Mouse (Mus musculus): ENCODE data around the gene Nol4l. TPM values are rescaled to one million over a fixed set of nuclear protein-coding genes. Genes with fewer than 3 reads are reported as not detected.

The Nol4l gene
- polyA plus RNA-seq (2012; rRNA removed): 3.7 and 5.8 TPM in 2 replicates

DNA sequence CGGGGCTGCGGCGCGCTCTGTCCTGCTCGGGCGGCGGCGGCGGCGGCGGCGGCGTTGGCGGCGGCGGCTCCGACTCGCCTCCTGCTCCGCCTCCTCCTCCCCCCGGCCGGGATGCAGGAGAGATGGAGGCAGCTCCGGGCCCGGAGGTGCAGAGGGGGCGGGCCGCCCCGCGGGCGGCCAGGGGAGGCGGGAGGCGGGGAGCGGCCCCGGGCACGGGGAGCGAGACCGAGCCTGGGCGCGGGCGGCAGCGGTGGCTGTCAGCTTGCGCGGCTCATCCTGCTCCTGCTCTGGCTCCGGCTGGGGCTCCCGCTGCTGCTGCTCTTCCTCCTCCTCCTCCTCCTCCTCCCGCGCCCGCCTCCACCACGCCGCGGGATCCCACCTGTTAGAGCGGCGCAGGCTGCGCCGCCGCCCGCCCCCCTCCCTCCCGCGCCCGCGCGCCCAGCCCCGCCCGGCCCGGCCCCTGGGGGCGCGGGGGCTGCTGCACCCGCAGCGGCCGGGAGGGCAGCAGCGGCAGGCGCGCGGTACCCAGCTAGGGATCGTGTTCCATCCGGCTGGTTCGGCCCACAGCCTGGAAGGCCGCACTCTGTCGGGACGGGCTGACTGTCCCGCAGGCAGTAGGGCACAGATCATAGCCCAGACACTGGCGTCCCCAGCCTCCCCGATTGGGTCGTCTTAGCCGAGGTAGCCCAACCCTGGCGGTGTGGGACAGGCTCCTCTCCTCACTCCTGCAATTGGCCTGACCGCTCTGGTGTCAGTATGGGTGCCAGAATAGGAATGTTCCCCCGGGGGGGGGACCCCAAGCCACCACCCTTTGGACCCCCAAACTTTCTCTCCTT, at the start of gene Nol4l:
Nol4l (minus strand) TSS at position 41 of the 836 bp plus-strand sequence.

DNA sequence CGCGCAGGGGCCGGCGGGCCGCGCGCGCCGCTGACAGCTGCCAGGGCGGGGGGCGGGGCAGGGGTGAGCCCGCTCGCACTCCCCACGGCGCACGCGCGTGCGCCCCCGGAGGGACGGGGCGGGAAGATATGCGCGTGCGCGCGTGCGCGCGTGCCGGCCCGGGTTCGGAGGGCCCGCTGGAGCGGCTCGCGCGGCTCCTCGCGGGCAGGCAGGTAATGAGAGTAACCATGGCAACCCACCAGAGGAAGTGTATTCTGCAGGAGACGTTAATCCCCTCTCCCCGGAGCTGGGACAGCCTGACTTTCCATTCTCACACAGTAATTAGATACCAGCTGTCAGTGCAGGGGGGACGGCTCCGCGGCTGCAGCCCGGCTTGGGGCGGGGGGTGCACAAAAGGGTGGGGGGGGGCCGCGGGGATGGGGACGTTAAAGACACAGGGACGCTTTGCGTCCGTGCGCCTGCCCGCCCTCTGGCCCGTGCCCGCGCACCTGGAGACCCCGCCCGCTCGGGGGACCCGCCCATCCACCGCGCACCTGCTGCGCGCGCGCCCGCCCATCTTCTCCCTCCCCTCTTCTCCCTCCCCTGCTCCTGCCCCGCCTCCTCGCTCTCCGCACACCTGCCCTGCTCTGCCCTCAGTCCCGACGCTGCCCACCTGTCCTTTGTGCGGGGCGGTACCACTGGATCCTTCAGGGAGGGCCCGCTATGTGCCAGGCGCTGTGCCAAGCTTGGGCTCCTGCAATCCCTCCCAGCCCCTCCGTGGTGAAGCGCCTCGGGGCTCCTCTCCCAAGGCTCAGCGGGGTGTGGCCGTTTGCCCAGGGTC, 37.0 kb downstream of the Nol4l start, which contains the start of gene 4930404H24Rik:
4930404H24Rik (plus strand) TSS at position 218 of the 820 bp plus-strand sequence.

Other genes starting within 250 kb of the Nol4l start
- 3.2 and 3.8 TPM in 2 replicates for gene Kif3b, start 238.6 kb downstream of the Nol4l start, polyA plus RNA-seq (2012; rRNA removed)
- 6.2 and 7.6 TPM in 2 replicates for gene Asxl1, start 184.1 kb downstream of the Nol4l start, polyA plus RNA-seq (2012; rRNA removed)
- gene 4930404H24Rik, start 37.2 kb downstream of the Nol4l start, polyA plus RNA-seq (2012; rRNA removed): not detected in 2 replicates
- 9.8 and 10.8 TPM in 2 replicates for gene Commd7, start 102.8 kb upstream of the Nol4l start, polyA plus RNA-seq (2012; rRNA removed)
- 3.1 and 3.3 TPM in 2 replicates for gene Dnmt3b, start 119.5 kb upstream of the Nol4l start, polyA plus RNA-seq (2012; rRNA removed)
- 0.70 and 0.77 TPM in 2 replicates for gene Dnmt3c, start 166.7 kb upstream of the Nol4l start, polyA plus RNA-seq (2012; rRNA removed)
- gene Mapre1, start 211.3 kb upstream of the Nol4l start, polyA plus RNA-seq (2012; rRNA removed): 10.4 and 10.7 TPM in 2 replicates
- gene Efcab8, start 250.0 kb upstream of the Nol4l start, polyA plus RNA-seq (2012; rRNA removed): 0.07 TPM in 2 replicates